Mouse (Mus musculus): ENCODE measurements around the gene Psmd3.
"Not testable (repeated sequence)": the region's sequence is repeated elsewhere in the genome, so short reads cannot be mapped to it uniquely, and the experiment has no call there.

Gene Psmd3

GRCm38 (mm10) chr11:98720756-98721155 is 38.4 kb downstream of the Psmd3 start:
- DNase-seq (ENCODE audit: low spot score) = no peak

DNA sequence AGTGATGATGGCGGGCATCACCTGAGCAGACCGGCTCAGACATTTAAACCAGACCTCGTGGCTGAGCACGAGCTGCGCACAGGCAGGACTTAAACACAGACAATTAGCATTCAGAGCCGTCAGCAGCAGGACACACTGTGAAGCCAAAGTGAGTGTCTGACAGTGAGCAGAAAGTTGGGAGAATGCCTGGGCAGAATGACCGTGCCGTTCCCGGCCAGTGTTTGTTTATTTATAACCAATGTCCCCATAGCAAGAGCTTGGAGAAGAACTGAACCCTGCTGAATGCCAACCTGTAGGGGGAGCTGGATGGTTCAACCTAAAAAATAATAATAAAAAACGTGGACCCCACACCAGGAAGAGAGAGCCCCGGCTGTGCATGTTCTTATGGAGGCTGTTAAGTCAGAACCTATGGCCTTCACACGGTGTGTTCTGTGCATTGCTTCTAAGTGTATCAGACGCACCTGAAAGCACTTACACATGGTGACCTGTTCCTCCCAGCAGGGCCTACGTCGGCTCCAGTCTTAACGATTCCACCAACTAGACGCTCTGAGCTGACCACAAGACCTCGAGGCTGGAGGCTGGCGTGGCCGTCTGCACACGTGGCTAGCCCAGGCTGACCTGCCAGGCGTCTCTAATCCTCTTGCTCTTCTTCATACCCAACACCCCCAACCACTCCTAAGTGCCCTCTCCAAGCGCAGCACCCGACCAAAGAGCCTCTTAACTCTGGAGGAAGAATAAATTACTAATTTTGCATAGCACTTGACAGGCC is 39.3 kb downstream of the Psmd3 start:
- no peak for DNase-seq (ENCODE audit: low spot score)

DNA sequence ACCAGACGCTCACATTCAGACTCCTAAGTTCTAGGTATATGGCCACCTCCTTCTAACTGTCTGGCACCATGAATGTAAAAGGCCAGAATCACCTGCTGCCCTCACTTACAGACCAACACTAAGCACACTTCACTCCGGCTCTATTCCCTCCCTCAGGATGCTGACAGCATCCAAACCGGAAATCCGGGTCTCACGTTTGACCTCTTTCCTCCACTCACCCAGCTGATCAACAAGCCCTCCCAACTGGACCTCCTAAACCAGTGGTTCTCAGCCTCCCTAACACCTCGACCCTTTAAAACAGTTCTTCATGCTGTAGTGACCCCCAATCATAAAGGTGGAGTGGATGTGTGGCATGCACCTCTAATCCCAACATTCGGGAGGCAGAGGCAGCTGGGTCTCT is 40.7 kb downstream of the Psmd3 start:
- DNase-seq (ENCODE audit: low spot score) = no peak

- no peak for DNase-seq (ENCODE audit: low spot score)
Observed at GRCm38 (mm10) chr11:98725926-98726506, 43.7 kb downstream of the Psmd3 start.

DNA sequence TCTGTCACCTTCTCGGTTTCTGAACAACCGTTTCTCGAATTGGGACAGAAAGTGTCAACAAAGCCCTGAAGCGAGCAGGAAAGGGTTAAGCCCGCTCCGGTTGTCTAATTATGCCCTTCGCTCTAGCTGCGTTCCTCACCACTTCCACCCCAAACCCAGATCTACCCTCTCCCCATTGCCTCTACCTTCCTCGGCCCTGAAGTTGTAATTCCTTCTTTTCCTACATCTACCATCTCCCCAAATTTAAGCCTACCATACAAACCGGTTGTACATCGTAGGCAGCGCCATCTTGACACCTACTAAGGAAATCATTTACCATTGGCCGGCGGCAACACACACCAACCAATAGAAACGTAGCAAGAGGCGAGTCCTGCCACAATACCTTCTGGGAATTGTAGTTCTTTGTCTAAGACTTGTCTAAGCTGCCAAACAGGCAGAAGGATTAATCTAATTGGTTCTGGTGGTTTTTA is 46.8 kb downstream of the Psmd3 start, which contains the start of gene Med24:
Med24 (minus strand) TSS at position 317 of the 470 bp plus-strand sequence.
- DNase-seq (ENCODE audit: low spot score) = peak; percentile 97

DNA sequence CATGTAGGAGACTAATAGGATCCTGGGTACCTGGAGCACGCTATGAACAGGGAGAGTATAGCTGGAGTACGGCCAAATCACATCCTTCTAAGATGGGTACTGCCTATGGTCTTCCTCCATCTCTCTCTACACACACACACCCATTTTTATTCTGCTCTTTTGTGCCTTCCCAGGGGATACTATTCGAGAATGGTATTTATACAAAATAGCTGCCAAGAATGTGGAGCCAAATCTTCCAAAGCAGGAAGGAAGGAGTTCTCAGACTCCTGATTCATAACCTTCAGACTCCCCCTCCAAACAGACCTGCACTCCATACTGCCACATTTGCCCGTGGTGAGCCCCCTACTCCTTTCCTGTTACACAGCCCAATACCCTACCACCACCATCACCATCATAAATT is 48.4 kb downstream of the Psmd3 start:
- no peak for DNase-seq (ENCODE audit: low spot score)

- DNase-seq (ENCODE audit: low spot score) = no peak
Observed at GRCm38 (mm10) chr11:98731134-98731533, 48.8 kb downstream of the Psmd3 start.

- DNase-seq (ENCODE audit: low spot score) = no peak
Observed at GRCm38 (mm10) chr11:98734020-98734419, 51.7 kb downstream of the Psmd3 start.

GRCm38 (mm10) chr11:98735111-98735510 is 52.8 kb downstream of the Psmd3 start:
- no peak for DNase-seq (ENCODE audit: low spot score)

DNA sequence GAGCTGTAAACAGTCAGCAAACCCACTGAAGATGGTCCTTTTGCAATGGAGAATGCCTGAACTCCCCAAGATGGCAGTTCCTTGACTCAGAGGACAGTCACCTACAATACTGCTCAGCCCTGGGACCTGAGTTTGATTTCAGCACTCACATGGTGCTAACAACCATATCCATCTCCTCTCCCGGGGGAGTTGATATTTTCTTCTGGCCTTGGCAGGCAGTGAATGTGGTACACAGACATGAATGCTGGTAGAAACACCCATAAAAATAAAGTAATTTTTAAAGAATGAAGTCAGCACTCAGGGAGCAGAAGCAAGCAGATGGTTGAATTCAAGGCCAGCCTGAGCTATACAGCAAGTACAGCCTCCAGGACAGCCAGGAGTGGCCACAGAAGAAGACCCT is 53.8 kb downstream of the Psmd3 start:
- DNase-seq (ENCODE audit: low spot score) = no peak

DNA sequence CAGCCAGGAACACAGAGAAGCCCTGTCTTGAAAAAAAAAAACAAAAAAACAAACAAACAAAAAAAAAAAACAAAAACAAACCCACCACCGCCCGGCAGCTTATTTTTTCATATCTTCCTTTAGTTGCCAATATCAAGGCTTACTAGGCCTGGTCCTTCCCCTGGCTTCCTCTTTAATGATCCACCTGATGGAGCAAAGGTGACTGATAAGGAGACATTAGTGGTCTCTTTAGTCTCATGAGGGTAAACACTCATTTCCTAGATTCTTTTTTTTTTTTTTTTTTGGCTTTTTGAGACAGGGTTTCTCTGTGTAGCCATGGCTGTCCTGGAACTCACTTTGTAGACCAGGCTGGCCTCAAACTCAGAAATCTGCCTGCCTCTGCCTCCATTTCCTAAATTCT is 54.9 kb downstream of the Psmd3 start:
- DNase-seq (ENCODE audit: low spot score) = not testable (repeated sequence)

DNA sequence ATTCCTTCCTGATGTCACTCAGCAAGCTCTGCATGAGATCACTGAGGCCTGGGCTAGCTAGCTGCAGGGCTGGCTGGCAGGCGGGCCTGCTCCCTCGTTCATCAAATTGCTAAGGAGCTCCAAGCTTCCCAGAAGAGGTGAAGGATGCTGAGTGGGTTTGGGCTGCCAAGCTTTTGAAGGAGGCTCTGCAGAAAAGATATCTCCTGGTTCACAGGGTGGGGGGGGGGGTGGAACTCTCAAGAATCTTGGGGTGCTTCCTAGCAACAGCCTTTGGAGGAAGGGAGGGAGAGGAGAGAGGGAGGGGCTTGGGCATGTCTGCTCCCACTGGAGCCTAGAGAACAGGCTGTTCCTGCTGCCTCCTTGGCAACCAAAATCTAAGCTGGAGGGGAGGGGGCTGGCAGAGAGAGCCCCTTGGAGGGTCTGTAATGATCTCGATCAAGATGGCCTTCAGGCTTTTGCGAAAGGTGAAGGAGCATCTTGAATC is 56.1 kb downstream of the Psmd3 start:
- no peak for DNase-seq (ENCODE audit: low spot score)

GRCm38 (mm10) chr11:98738925-98739324 is 56.6 kb downstream of the Psmd3 start:
- DNase-seq (ENCODE audit: low spot score) = no peak

DNA sequence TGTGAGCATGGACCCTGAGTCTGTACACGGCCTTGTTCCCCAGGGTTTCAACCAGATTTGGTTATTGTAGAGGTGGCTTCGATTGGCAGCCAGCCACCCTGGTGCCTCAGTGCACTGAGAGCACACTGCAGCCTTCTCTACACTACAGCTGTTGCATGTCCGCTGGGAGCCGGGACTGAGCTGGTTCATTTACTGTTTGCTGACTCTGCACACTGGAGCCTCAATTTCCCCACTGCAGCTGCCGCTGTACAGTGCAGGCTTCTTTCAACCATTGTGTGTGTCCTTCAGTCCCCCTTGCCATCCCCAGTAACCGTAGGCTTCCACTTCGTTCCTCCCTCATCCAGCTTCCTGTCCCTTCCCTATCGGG is 57.7 kb downstream of the Psmd3 start:
- peak; percentile 43 for DNase-seq (ENCODE audit: low spot score)

DNA sequence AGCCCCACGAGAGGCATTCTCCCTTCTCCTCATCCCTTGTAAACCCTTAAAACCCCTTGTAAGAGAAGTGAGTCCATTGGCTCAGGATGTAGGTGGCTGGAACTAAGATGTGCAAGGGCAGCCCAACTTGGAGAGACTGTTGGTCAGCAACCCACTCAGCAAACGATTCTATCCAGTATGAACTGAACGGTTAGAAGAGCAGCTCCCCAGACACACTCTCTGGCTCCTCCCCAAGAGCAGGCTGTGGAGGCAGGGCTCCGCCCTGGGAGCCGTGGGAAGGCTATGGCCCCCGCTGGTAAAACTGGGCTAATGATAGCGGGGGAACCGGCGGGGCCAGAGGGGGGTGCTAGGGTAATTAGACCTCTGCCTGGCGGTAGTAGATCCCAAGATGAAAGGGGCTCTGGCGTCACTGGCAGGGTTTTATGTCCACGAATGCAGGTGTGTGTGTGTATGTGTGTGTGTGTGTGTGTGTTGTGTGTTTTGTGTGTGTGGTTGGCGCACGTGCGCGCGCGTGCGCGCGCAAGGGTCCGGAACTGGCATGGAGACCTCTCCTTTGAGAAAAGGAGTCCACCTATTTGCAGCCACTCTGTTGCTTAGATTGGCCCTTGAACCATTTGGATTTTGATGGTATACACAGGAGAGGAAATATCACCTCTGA is 58.2 kb downstream of the Psmd3 start, which contains the start of gene Thra:
Thra (plus strand) TSS at position 246 of the 658 bp plus-strand sequence.
- DNase-seq (ENCODE audit: low spot score) = peak; percentile 72

DNA sequence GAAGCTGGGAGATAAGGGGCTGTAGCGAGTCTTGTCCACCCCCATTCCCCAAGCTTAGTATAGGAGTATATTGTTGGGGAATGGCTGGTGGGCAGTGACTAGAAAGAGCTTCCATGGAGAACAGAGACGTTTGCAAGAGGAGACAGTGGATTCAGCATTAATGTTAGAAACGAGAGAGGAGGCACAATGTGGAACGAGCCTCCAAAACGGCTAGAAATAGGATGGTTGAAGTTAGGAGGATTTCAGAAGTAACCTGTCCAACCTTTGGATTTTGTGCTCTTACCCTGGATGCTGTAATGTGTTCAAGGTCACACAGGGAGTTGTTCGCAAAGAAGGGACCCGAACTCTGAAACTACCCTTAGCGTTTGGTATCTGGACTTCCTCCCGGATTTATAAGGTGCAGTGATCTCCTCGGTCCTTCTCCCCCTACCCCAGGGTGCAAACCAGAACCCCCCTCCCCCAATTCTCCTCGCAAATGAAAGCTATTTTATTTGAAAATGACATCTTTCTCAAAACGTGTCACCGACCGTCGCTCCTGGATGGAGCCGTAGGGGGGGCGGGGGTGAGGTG is 58.8 kb downstream of the Psmd3 start:
- no peak for DNase-seq (ENCODE audit: low spot score)

GRCm38 (mm10) chr11:98741622-98742396 is 59.5 kb downstream of the Psmd3 start:
- DNase-seq (ENCODE audit: low spot score) = peak; percentile 83

- DNase-seq (ENCODE audit: low spot score) = peak; percentile 19
Observed at GRCm38 (mm10) chr11:98742397-98743291, 60.3 kb downstream of the Psmd3 start.

DNA sequence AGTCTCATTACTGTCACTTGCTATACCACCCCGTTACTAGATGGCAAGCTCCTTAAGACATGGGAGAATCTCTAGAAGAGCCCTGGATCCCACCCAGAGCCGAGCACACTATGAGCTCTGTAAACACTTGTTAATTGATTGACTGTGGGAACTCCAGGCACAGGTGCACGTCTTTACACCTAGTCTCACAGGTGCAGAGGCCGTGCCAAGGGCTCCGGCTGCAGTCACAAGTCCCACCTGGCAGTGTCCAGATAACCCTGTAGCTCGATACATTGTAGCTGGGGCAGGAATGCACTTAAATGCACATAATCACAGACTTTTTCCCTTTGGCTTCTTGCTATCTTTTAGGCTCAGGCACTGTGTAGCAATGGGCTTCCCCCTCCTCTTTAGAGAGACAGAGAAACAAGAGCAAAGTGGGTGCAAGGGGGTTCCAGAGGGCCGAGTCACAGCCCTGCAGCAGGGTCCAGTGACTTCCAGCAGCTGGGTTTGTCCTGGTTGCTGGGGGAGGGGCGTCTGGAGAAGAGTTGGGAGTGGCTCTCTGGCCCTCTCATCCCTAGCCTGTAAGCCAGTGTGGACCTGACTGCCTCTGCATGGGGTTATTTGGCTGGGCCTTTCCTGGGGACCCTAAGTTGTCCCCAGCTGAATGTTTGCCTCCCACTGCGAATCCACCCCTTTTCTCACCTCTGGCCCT is 61.4 kb downstream of the Psmd3 start:
- DNase-seq (ENCODE audit: low spot score) = peak; percentile 77

DNA sequence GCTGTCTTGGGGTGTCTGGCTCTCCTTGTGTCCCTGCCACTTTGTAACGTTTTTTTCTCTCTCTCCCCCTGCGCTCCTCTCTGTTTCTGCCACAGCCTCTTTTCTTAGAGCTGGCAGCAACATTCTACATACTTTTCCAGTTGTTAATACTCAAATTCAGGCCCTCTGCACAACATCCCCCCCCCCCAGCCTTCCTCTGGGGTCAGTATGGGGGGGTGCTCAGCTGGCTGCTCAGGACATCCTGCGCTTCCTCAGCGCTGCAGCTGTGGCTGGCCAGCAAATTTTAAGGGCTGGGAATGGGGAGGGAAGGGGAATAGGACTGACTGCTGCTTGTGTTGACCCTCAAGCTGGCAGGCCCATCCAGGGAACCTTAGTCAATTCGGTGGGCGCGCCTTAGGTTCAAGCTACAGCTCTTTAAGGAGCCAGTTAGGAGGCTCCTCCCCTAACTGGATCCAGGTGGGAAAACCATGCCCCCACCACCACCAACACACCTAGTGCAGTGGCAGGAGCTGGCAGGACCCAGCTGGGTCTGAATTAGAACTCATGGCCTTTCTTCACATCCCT is 62.2 kb downstream of the Psmd3 start:
- no peak for DNase-seq (ENCODE audit: low spot score)

Measured in embryo, embryonic 10 days (tissue).